Mouse (Mus musculus): ENCODE results near the gene Arl4a. TPM values are rescaled to one million over a fixed set of nuclear protein-coding genes. Genes with fewer than 3 reads are reported as not detected.

Arl4a gene
- total and polyA plus RNA-seq, 2 experiments from 2014 or later: 67.4 to 129 TPM

GRCm38 (mm10) chr12:39990830-39991780 is 46.7 kb downstream of the Arl4a start:
- DNase-seq (ENCODE audit: low spot score) (peak; percentile 17), ATAC-seq (ENCODE audit: low FRiP score) (no peak)
- 33% methylated on average over 4 of the region's 4 CpGs for WGBS
- Histone ChIP-seq H3K27ac (ENCODE audit: low read depth, low read length) (no peak overlapping the region), H3K4me2 (ENCODE audit: low read depth, low read length, poor library complexity, severe bottlenecking) (no peak overlapping the region), H3K4me1 (ENCODE audit: insufficient read depth, low read length) (no peaks in the 10 kb centered on the region), H3K9me3 (ENCODE audit: low read length) (no peaks in the 10 kb centered on the region), H3K4me3 (ENCODE audit: low read depth, low read length) (no peak overlapping the region), H3K27me3 (ENCODE audit: insufficient read depth, low read length) (no peaks in the 10 kb centered on the region), H3K36me3 (ENCODE audit: insufficient read depth, low read length) (no peaks in the 10 kb centered on the region), H3K9ac (replicated peaks; ENCODE audit: low read length, poor library complexity, severe bottlenecking) (no peak overlapping the region)
- no peak for TF ChIP-seq CTCF (IDR thresholded peaks at IDR 0.05)

- Histone ChIP-seq H3K36me3 (ENCODE audit: insufficient read depth, low read length) (no peaks in the 10 kb centered on the region), H3K4me2 (ENCODE audit: low read depth, low read length, poor library complexity, severe bottlenecking) (no peak overlapping the region), H3K27me3 (ENCODE audit: insufficient read depth, low read length) (no peaks in the 10 kb centered on the region), H3K9me3 (ENCODE audit: low read length) (no peaks in the 10 kb centered on the region), H3K27ac (ENCODE audit: low read depth, low read length) (no peak overlapping the region), H3K4me3 (ENCODE audit: low read depth, low read length) (no peak overlapping the region), H3K4me1 (ENCODE audit: insufficient read depth, low read length) (no peaks in the 10 kb centered on the region), H3K9ac (replicated peaks; ENCODE audit: low read length, poor library complexity, severe bottlenecking) (no peak overlapping the region)
- no peak for TF ChIP-seq CTCF (IDR thresholded peaks at IDR 0.05)
- ATAC-seq (ENCODE audit: low FRiP score): no peak
- WGBS: 96% methylated on average over 4 of the region's 4 CpGs
- DNase-seq (ENCODE audit: low spot score): no peak
These were observed 48.7 kb downstream of the Arl4a start for GRCm38 (mm10) chr12:39989136-39989535.

- no peak for ATAC-seq (ENCODE audit: low FRiP score)
- TF ChIP-seq CTCF (IDR thresholded peaks at IDR 0.05): no peak
- Histone ChIP-seq H3K4me2 (ENCODE audit: low read depth, low read length, poor library complexity, severe bottlenecking) (no peak overlapping the region), H3K27me3 (ENCODE audit: insufficient read depth, low read length) (no peaks in the 10 kb centered on the region), H3K36me3 (ENCODE audit: insufficient read depth, low read length) (no peaks in the 10 kb centered on the region), H3K9me3 (ENCODE audit: low read length) (no peaks in the 10 kb centered on the region), H3K27ac (ENCODE audit: low read depth, low read length) (no peak overlapping the region), H3K4me1 (ENCODE audit: insufficient read depth, low read length) (no peaks in the 10 kb centered on the region), H3K9ac (replicated peaks; ENCODE audit: low read length, poor library complexity, severe bottlenecking) (no peak overlapping the region), H3K4me3 (ENCODE audit: low read depth, low read length) (no peak overlapping the region)
- 89% methylated on average over 4 of the region's 4 CpGs for WGBS
- DNase-seq (ENCODE audit: low spot score): peak; percentile 58
These were observed 50.6 kb downstream of the Arl4a start for GRCm38 (mm10) chr12:39987177-39987576.

GRCm38 (mm10) chr12:39985639-39986038 is 52.2 kb downstream of the Arl4a start:
- no peak overlapping the region for H3K4me3 ChIP-seq (ENCODE audit: low read depth, low read length)
- no peaks in the 10 kb centered on the region for H3K9me3 ChIP-seq (ENCODE audit: low read length)
- TF ChIP-seq CTCF (IDR thresholded peaks at IDR 0.05): no peak
- H3K36me3 ChIP-seq (ENCODE audit: insufficient read depth, low read length): no peaks in the 10 kb centered on the region
- DNase-seq (ENCODE audit: low spot score) (no peak), ATAC-seq (ENCODE audit: low FRiP score) (no peak)
- WGBS: 96% methylated on average over 7 of the region's 7 CpGs
- H3K4me2 ChIP-seq (ENCODE audit: low read depth, low read length, poor library complexity, severe bottlenecking): no peak overlapping the region
- no peak overlapping the region for H3K9ac ChIP-seq (replicated peaks; ENCODE audit: low read length, poor library complexity, severe bottlenecking)
- no peaks in the 10 kb centered on the region for H3K27me3 ChIP-seq (ENCODE audit: insufficient read depth, low read length)
- no peaks in the 10 kb centered on the region for H3K4me1 ChIP-seq (ENCODE audit: insufficient read depth, low read length)
- H3K27ac ChIP-seq (ENCODE audit: low read depth, low read length): no peak overlapping the region

GRCm38 (mm10) chr12:39979792-39980191 is 58.0 kb downstream of the Arl4a start:
- WGBS: 80% methylated on average over 1 of the region's 1 CpGs
- Histone ChIP-seq H3K4me3 (ENCODE audit: low read depth, low read length) (no peak overlapping the region), H3K36me3 (ENCODE audit: insufficient read depth, low read length) (no peaks in the 10 kb centered on the region), H3K9me3 (ENCODE audit: low read length) (no peaks in the 10 kb centered on the region), H3K9ac (replicated peaks; ENCODE audit: low read length, poor library complexity, severe bottlenecking) (no peak overlapping the region), H3K27me3 (ENCODE audit: insufficient read depth, low read length) (no peaks in the 10 kb centered on the region), H3K4me1 (ENCODE audit: insufficient read depth, low read length) (0 out of 2 replicates have a peak, but pooled peaks cover 3% of the 10 kb centered on the region), H3K4me2 (ENCODE audit: low read depth, low read length, poor library complexity, severe bottlenecking) (no peak overlapping the region), H3K27ac (ENCODE audit: low read depth, low read length) (no peak overlapping the region)
- TF ChIP-seq CTCF (IDR thresholded peaks at IDR 0.05): no peak
- ATAC-seq (ENCODE audit: low FRiP score) (no peak), DNase-seq (ENCODE audit: low spot score) (no peak)

GRCm38 (mm10) chr12:39979066-39979465 is 58.8 kb downstream of the Arl4a start:
- TF ChIP-seq CTCF (IDR thresholded peaks at IDR 0.05): no peak

More at GRCm38 (mm10) chr12:39979066-39979465, 58.8 kb downstream of the Arl4a start:
- 96% methylated on average over 5 of the region's 5 CpGs for WGBS
- Histone ChIP-seq H3K9me3 (ENCODE audit: low read length) (no peaks in the 10 kb centered on the region), H3K27me3 (ENCODE audit: insufficient read depth, low read length) (no peaks in the 10 kb centered on the region), H3K36me3 (ENCODE audit: insufficient read depth, low read length) (no peaks in the 10 kb centered on the region), H3K4me2 (ENCODE audit: low read depth, low read length, poor library complexity, severe bottlenecking) (no peak overlapping the region), H3K4me3 (ENCODE audit: low read depth, low read length) (no peak overlapping the region), H3K27ac (ENCODE audit: low read depth, low read length) (no peak overlapping the region), H3K4me1 (ENCODE audit: insufficient read depth, low read length) (0 out of 2 replicates have a peak, but pooled peaks cover 3% of the 10 kb centered on the region), H3K9ac (replicated peaks; ENCODE audit: low read length, poor library complexity, severe bottlenecking) (no peak overlapping the region)
- no peak for ATAC-seq (ENCODE audit: low FRiP score)
- DNase-seq (ENCODE audit: low spot score): no peak

Measured in midbrain, postnatal 0 days (tissue).